Mouse (Mus musculus) lung, postnatal 0 days (tissue): ENCODE measurements around the gene Spink2. TPM values are rescaled to one million over a fixed set of nuclear protein-coding genes. Genes with fewer than 3 reads are reported as not detected.
A peak's percentile ranks its signal among the peaks of the same experiment; 100 is the strongest.

Experiments
- ATAC-seq: fragments of 200-750 bp; cut with Nextera tagmentation; 2 replicates; pipeline ENCODE4 v1.8.0; 2017; ENCODE audit warnings: moderate library complexity
- DNase-seq: peaks from one replicate; pipeline ENCODE4 v3.0.0-alpha.2; 2016; ENCODE audit warnings: low spot score
- H3K27ac ChIP-seq: fragments of 300-500 bp; sonication (generic); 2 replicates; pipeline ENCODE4 v1.5.1; 2014; ENCODE audit warnings: antibody characterized with exemption, mild to moderate bottlenecking, low read length, mixed read lengths
- H3K27me3 ChIP-seq: fragments of 300-500 bp; sonication (generic); replicated peaks from 2 replicates; pipeline ENCODE4 v1.6.1; 2014; ENCODE audit warnings: low read length, mixed read lengths; ENCODE audit not compliant: insufficient read depth
- H3K36me3 ChIP-seq: fragments of 300-500 bp; sonication (generic); 2 replicates; pipeline ENCODE4 v1.6.1; 2014; ENCODE audit warnings: low read length, mixed read lengths; ENCODE audit not compliant: insufficient read depth
- H3K4me1 ChIP-seq: fragments of 300-500 bp; sonication (generic); 2 replicates; pipeline ENCODE4 v1.6.1; 2014; ENCODE audit warnings: antibody characterized with exemption, low read depth, low read length, mixed read lengths; ENCODE audit not compliant: insufficient read depth
- H3K4me2 ChIP-seq: fragments of 300-500 bp; sonication (generic); replicated peaks from 2 replicates; pipeline ENCODE4 v1.6.1; 2014; ENCODE audit warnings: low read depth, mild to moderate bottlenecking, low read length, moderate library complexity, mixed read lengths
- H3K4me3 ChIP-seq: fragments of 300-500 bp; sonication (generic); 2 replicates; pipeline ENCODE4 v1.5.1; 2014; ENCODE audit warnings: low read depth, low read length
- H3K9ac ChIP-seq: fragments of 300-500 bp; sonication (generic); replicated peaks from 2 replicates; pipeline ENCODE4 v1.6.1; 2014; ENCODE audit warnings: low read depth, mild to moderate bottlenecking
- H3K9me3 ChIP-seq: fragments of 300-500 bp; sonication (generic); 2 replicates; pipeline ENCODE4 v1.6.1; 2016; ENCODE audit warnings: low read length, mixed read lengths
- CTCF ChIP-seq: IDR thresholded peaks from 2 replicates; pipeline ENCODE4 v1.5.1; 2016; ENCODE audit warnings: antibody characterized with exemption, mild to moderate bottlenecking
- EP300 ChIP-seq: IDR thresholded peaks from 2 replicates; pipeline ENCODE4 v1.6.1; 2016; ENCODE audit warnings: antibody characterized with exemption, mild to moderate bottlenecking, control low read depth
- WGBS: fragments of 180-500 bp; shearing (Covaris S2); extraction: QIAGEN DNeasy Blood & Tissue Kit; methylation state at CpG from one replicate; pipeline ENCODE4 v1.1.7; 2014; 5-methylcytosine and 5-hydroxymethylcytosine counted together
- polyA plus RNA-seq: library from polyadenylated mRNA; unstranded; fragments of >200 nt; fragmentation: Nextera tagmentation; extraction: Ambion mirVana; gene quantifications from 2 replicates; pipeline ENCODE4 v1.2.1, GENCODE M21; 2015

Spink2 gene
- polyA plus RNA-seq, 1 experiment from 2014 or later = 8.5 TPM

DNA sequence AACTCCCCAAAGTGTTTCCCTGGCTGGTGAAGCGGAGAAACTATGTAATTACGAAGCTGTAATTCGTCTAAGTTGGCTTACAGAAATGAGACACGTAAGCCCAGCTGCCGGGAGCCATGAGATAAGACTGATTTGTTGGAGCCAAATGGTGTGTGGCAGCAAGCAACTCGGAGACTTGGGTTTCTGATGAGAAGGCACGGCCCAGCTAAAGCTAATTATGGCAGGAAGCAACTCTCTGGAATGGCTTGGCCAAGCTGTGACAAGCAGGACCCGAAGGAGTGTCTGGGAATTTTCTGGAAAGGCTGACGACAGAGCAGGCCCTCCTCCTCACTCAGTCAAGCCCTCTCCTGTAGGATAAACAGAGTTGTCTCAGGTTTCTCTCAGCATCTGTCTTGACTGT is 33.3 kb downstream of the Spink2 start:
- H3K9ac ChIP-seq = no peak overlapping the region
- no peak overlapping the region for H3K4me2 ChIP-seq
- no peaks in the 10 kb centered on the region for H3K4me1 ChIP-seq
- ATAC-seq (no peak), DNase-seq (no peak)
- 40% methylated on average over 9 of the region's 9 CpGs for WGBS
- no peak overlapping the region for H3K4me3 ChIP-seq
- TF ChIP-seq EP300 = no peak
- no peak for TF ChIP-seq CTCF
- no peaks in the 10 kb centered on the region for H3K36me3 ChIP-seq
- H3K27me3 ChIP-seq = no peaks in the 10 kb centered on the region
- no peaks in the 10 kb centered on the region for H3K9me3 ChIP-seq
- H3K27ac ChIP-seq = no peak overlapping the region

DNA sequence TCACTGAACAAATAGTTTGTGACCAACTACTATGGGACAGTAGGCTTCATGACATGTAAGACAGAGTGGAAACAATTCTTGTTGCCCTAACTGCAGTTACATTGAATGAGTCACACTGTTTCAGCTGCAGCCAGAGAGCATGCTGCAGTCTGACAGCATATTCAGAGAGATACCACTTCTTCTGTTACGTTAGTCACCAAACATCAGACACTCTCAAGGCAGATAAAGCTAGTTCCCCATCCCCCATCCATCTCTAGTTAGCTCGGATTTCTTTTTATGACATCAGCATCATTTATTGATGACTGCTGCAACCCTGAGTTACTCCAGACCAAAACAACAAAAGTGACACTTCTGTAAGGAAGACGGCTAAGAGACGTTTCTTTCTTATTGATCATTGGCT is 36.5 kb downstream of the Spink2 start:
- H3K27me3 ChIP-seq = no peaks in the 10 kb centered on the region
- H3K36me3 ChIP-seq = no peaks in the 10 kb centered on the region
- no peak for ATAC-seq
- H3K4me1 ChIP-seq = no peaks in the 10 kb centered on the region
- TF ChIP-seq EP300 (no peak), CTCF (no peak)
- H3K9ac ChIP-seq = no peak overlapping the region
- no peak for DNase-seq
- H3K4me2 ChIP-seq = no peak overlapping the region
- no peaks in the 10 kb centered on the region for H3K9me3 ChIP-seq
- WGBS = 58% methylated on average over 4 of the region's 4 CpGs
- H3K4me3 ChIP-seq = no peak overlapping the region
- no peak overlapping the region for H3K27ac ChIP-seq

DNA sequence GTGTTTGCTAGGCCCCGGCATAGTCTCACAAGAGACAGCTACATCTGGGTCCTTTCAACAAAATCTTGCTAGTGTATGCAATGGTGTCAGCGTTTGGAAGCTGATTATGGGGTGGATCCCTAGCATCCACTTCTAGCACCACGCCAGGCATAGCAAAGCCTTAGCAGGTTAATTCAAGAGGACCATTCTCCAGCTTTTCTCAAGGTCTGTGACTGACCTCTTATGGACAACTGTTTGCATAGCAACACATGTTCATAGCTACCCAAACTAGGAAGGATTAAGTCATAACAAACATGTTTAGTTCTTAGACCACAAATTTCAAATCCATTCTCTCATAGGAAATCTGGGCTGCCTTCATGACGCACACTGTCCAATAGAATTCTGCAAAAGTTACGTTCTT is 40.7 kb downstream of the Spink2 start:
- Histone ChIP-seq H3K4me3 (no peak overlapping the region), H3K4me1 (no peaks in the 10 kb centered on the region), H3K27me3 (no peaks in the 10 kb centered on the region), H3K9ac (no peak overlapping the region), H3K27ac (no peak overlapping the region), H3K9me3 (no peaks in the 10 kb centered on the region), H3K36me3 (no peaks in the 10 kb centered on the region), H3K4me2 (no peak overlapping the region)
- WGBS = 54% methylated on average over 4 of the region's 5 CpGs
- ATAC-seq = peak; percentile 81
- no peak for TF ChIP-seq EP300
- TF ChIP-seq CTCF = peak; percentile 90
- DNase-seq = peak; percentile 90

GRCm38 (mm10) chr5:77167306-77167945 is 43.8 kb downstream of the Spink2 start:
- WGBS = 58% methylated on average over 22 of the region's 22 CpGs
- H3K9me3 ChIP-seq = no peaks in the 10 kb centered on the region
- DNase-seq = no peak
- no peak overlapping the region for H3K4me3 ChIP-seq
- no peaks in the 10 kb centered on the region for H3K36me3 ChIP-seq
- no peak overlapping the region for H3K9ac ChIP-seq
- TF ChIP-seq EP300 = no peak
- no peak for TF ChIP-seq CTCF
- ATAC-seq = no peak; the same call in 1 of the 2 replicates
- no peaks in the 10 kb centered on the region for H3K4me1 ChIP-seq
- no peak overlapping the region for H3K27ac ChIP-seq
- H3K4me2 ChIP-seq = no peak overlapping the region
- H3K27me3 ChIP-seq = no peaks in the 10 kb centered on the region

GRCm38 (mm10) chr5:77165703-77166625 is 45.3 kb downstream of the Spink2 start:
- no peaks in the 10 kb centered on the region for H3K4me1 ChIP-seq
- no peaks in the 10 kb centered on the region for H3K27me3 ChIP-seq
- ATAC-seq (peak; percentile 45), DNase-seq (peak; percentile 50)
- H3K27ac ChIP-seq = peak overlapping the region; percentile 83
- WGBS = 45% methylated on average over 13 of the region's 13 CpGs
- H3K9ac ChIP-seq = no peak overlapping the region
- no peak overlapping the region for H3K4me2 ChIP-seq
- no peaks in the 10 kb centered on the region for H3K9me3 ChIP-seq
- TF ChIP-seq CTCF = no peak
- peak; percentile 62 for TF ChIP-seq EP300
- no peaks in the 10 kb centered on the region for H3K36me3 ChIP-seq
- no peak overlapping the region for H3K4me3 ChIP-seq

DNA sequence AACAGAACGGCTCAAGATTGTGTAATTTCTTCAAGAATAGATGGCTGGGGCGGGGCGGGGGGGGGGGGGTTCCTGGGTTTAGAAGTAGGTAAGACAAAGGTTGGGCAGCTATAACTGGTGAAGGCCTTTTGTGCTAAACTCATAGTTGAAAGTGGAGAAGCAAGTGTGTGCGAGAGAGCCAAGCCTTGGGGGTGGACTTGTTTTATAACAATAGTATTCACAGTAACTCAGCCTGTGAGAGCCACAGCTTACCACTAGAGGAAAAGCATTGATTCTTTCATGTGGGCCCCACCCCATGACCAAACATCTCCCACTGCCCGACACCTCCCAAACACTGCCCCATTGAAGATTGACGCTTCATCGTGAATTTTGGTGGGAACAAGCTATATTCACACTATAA is 47.7 kb downstream of the Spink2 start:
- Histone ChIP-seq H3K4me1 (no peaks in the 10 kb centered on the region), H3K4me2 (no peak overlapping the region), H3K9me3 (no peaks in the 10 kb centered on the region), H3K27me3 (no peaks in the 10 kb centered on the region), H3K27ac (no peak overlapping the region), H3K4me3 (no peak overlapping the region), H3K36me3 (no peaks in the 10 kb centered on the region), H3K9ac (no peak overlapping the region)
- TF ChIP-seq EP300 = no peak
- 0 out of 2 replicates have a peak, but pooled peaks have one; percentile 3 for TF ChIP-seq CTCF
- DNase-seq (peak; percentile 52), ATAC-seq (peak; percentile 50)
- WGBS = 71% methylated on average over 7 of the region's 7 CpGs
